Mouse (Mus musculus): ENCODE data around the gene Foxc1. TPM values are rescaled to one million over a fixed set of nuclear protein-coding genes. Genes with fewer than 3 reads are reported as not detected.

Gene Foxc1
- not detected in 2 replicates for total RNA-seq (2012; rRNA removed)
- under 1 TPM in 1 of 2 experiments, not detected in 1; 0.01 TPM for polyA plus RNA-seq (2012; ENCODE audit: insufficient read depth in 1 of 2, insufficient read length in 2 of 2, low read depth in 1 of 2, low replicate concordance in 2 of 2, missing spikeins in 1 of 2)

DNA sequence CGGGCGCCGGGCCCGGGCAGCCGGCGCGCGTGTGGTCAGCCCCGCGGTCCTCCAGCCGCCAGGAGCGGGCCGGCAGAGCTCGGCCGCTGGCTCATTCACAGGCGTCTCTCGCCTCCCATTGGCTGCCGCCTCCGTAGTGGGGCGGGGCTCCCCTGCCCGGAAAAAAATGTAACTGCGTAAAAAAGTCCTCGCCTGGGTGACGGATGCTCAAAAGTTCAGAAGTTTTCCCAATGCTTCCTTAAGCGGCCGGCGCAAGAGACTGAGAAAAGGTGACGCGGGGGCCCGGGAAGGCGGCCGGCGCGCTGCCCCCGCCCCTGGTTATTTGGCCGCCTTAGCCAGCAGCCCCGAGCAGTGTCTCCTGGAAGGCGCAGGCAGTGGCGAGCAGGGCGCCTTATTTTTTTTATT, at the start of gene Foxc1:
Foxc1 (plus strand) TSS at position 206 of the 405 bp plus-strand sequence.
- Histone ChIP-seq H3K9ac (ENCODE audit: control insufficient read depth, low read depth, low read length, poor library complexity, severe bottlenecking) (no peak within 1 kb of the TSS), H3K9me3 (replicated peaks; ENCODE audit: insufficient read depth, low read length) (no peaks in the 10 kb centered on the region), H3K27ac (ENCODE audit: control insufficient read depth, low read depth, low read length) (no peak within 1 kb of the TSS), H3K79me2 (ENCODE audit: control insufficient read depth, insufficient read depth, low read length, poor library complexity) (no peaks in the 10 kb centered on the region), H3K4me1 (ENCODE audit: control insufficient read depth in 1 of 2, insufficient read depth in 2 of 2, low read length in 2 of 2) (no peaks in the 10 kb centered on the region), H3K27me3 (ENCODE audit: control insufficient read depth in 1 of 2, insufficient read depth in 2 of 2, low read length in 2 of 2) (no peaks in the 10 kb centered on the region), H3K4me3 (ENCODE audit: control insufficient read depth in 1 of 2, insufficient read depth in 1 of 2, low read depth in 2 of 2, low read length in 2 of 2) (no peak within 1 kb of the TSS), H3K36me3 (ENCODE audit: control insufficient read depth in 1 of 2, insufficient read depth in 2 of 2, low read length in 2 of 2) (no peaks in the 10 kb centered on the region)
- no peak for DNase-seq (ENCODE audit: low read depth, low spot score)
- TF ChIP-seq TCF12 (IDR thresholded peaks at IDR 0.05; ENCODE audit: low read depth, low read length) (no peak), ZC3H11A (IDR thresholded peaks at IDR 0.05; ENCODE audit: low read depth, low read length) (no peak), MXI1 (IDR thresholded peaks at IDR 0.05; ENCODE audit: low read depth, low read length) (no peak), USF2 (IDR thresholded peaks at IDR 0.05; ENCODE audit: borderline replicate concordance in 1 of 2, insufficient read depth in 1 of 2, low read depth in 1 of 2, low read length in 2 of 2) (no peak), SIN3A (IDR thresholded peaks at IDR 0.05; ENCODE audit: low read length) (no peak), E2F4 (IDR thresholded peaks at IDR 0.05; ENCODE audit: borderline replicate concordance, low read depth, low read length) (no peak), BHLHE40 (IDR thresholded peaks at IDR 0.05; ENCODE audit: borderline replicate concordance, low read depth, low read length) (no peak), POLR2A (IDR thresholded peaks at IDR 0.05; ENCODE audit: control insufficient read depth in 1 of 2, insufficient read depth in 1 of 2, low read depth in 1 of 2, low read length in 2 of 2, poor library complexity in 1 of 2) (no peak), CHD2 (IDR thresholded peaks at IDR 0.05; ENCODE audit: low read length) (no peak), MAX (IDR thresholded peaks at IDR 0.05; ENCODE audit: low read length) (no peak), RCOR1 (IDR thresholded peaks at IDR 0.05; ENCODE audit: low read depth, low read length) (no peak), ZMIZ1 (IDR thresholded peaks at IDR 0.05; ENCODE audit: low read depth, low read length) (no peak), JUND (IDR thresholded peaks at IDR 0.05; ENCODE audit: low read depth, low read length) (no peak)

DNA sequence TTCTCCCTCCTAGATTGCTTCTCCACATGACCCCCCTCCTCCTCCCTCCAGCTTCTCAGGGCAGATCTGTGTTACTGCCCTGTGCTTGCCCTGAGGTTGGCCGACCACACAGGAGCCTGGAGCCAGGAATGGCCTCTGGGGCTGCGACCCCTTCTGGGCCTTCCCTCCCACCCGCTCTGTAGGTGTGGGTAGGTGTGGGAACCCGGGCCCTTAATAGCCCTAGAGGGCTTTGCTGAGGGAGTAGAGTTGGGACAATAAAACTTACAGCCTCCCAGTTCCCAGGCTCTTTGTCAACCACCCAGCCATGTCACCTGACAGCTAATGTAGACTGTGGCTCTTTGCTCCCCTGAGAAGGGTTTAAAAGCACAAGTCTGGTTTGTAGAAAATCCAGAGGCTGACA, 46.0 kb upstream of the Foxc1 start:
- no peak overlapping the region for H3K4me3 ChIP-seq (ENCODE audit: control insufficient read depth in 1 of 2, insufficient read depth in 1 of 2, low read depth in 2 of 2, low read length in 2 of 2)
- no peak for DNase-seq (ENCODE audit: low read depth, low spot score)
- peaks cover 0 to 3% of the 10 kb centered on the region in 2 experiments; a peak in 2 of 4 replicates for H3K27me3 ChIP-seq (ENCODE audit: control insufficient read depth in 1 of 2, insufficient read depth in 2 of 2, low read length in 2 of 2)
- H3K9ac ChIP-seq (ENCODE audit: control insufficient read depth, low read depth, low read length, poor library complexity, severe bottlenecking): no peak overlapping the region
- H3K36me3 ChIP-seq (ENCODE audit: control insufficient read depth in 1 of 2, insufficient read depth in 2 of 2, low read length in 2 of 2): no peaks in the 10 kb centered on the region
- H3K79me2 ChIP-seq (ENCODE audit: control insufficient read depth, insufficient read depth, low read length, poor library complexity): no peaks in the 10 kb centered on the region
- no peak overlapping the region for H3K27ac ChIP-seq (ENCODE audit: control insufficient read depth, low read depth, low read length)
- TF ChIP-seq KAT2A (conservative IDR thresholded peaks at IDR 0.05; ENCODE audit: low read depth, low read length): no peak
- TF ChIP-seq MXI1 (IDR thresholded peaks at IDR 0.05; ENCODE audit: low read depth, low read length): no peak
- TF ChIP-seq USF1 (IDR thresholded peaks at IDR 0.05; ENCODE audit: low read depth, low read length): no peak
- no peak for TF ChIP-seq ETS1 (IDR thresholded peaks at IDR 0.05; ENCODE audit: low read depth, low read length)
- TF ChIP-seq ZKSCAN1 (IDR thresholded peaks at IDR 0.05; ENCODE audit: low read depth, low read length): no peak
- TF ChIP-seq GATA1 (IDR thresholded peaks at IDR 0.05; ENCODE audit: low read depth, low read length): no peak
- TF ChIP-seq POLR2A (IDR thresholded peaks at IDR 0.05; ENCODE audit: control insufficient read depth in 1 of 2, insufficient read depth in 1 of 2, low read depth in 1 of 2, low read length in 2 of 2, poor library complexity in 1 of 2): no peak
- no peak for TF ChIP-seq MYB (IDR thresholded peaks at IDR 0.05; ENCODE audit: low read depth, low read length)
- TF ChIP-seq ZC3H11A (IDR thresholded peaks at IDR 0.05; ENCODE audit: low read depth, low read length): no peak
- no peak for TF ChIP-seq MYC (IDR thresholded peaks at IDR 0.05; ENCODE audit: low read depth, low read length)
- no peak for TF ChIP-seq POLR2AphosphoS5 (IDR thresholded peaks at IDR 0.05; ENCODE audit: borderline replicate concordance, low read depth, low read length)
- no peak for TF ChIP-seq ZMIZ1 (IDR thresholded peaks at IDR 0.05; ENCODE audit: low read depth, low read length)
- H3K4me1 ChIP-seq (ENCODE audit: control insufficient read depth in 1 of 2, insufficient read depth in 2 of 2, low read length in 2 of 2): no peaks in the 10 kb centered on the region
- H3K9me3 ChIP-seq (replicated peaks; ENCODE audit: insufficient read depth, low read length): no peaks in the 10 kb centered on the region
